Mouse (Mus musculus) liver, embryonic 14.5 days (tissue): ENCODE data around the gene Ulk3.

Experiments used
- CTCF ChIP-seq: IDR thresholded peaks from 2 replicates; pipeline ENCODE4 v1.5.1; 2016; ENCODE audit warnings: antibody characterized with exemption, low read depth, control low read depth
- EP300 ChIP-seq: IDR thresholded peaks from 2 replicates; pipeline ENCODE4 v1.6.1; 2016; ENCODE audit warnings: antibody characterized with exemption, low read depth

GRCm38 (mm10) chr9:57562896-57563372, 26.3 kb upstream of the Ulk3 start:
- TF ChIP-seq CTCF = no peak
- TF ChIP-seq EP300 = no peak
